Mouse (Mus musculus) liver, adult 10 weeks (tissue): ENCODE data around the gene Mn1. TPM values are rescaled to one million over a fixed set of nuclear protein-coding genes. Genes with fewer than 3 reads are reported as not detected.

Source experiments
- polyA plus RNA-seq: library from polyadenylated mRNA; stranded (reverse); fragments of 350-450 nt; fragmentation: Illumina TruSeq; extraction: RNeasy Lipid Tissue Mini Kit (QIAGEN cat#74804); gene quantifications from one replicate; pipeline ENCODE4 v1.2.3, GENCODE M21; 2014; ENCODE audit warnings: low read depth, low replicate concordance

Mn1 gene
- 0.90 TPM for polyA plus RNA-seq

DNA sequence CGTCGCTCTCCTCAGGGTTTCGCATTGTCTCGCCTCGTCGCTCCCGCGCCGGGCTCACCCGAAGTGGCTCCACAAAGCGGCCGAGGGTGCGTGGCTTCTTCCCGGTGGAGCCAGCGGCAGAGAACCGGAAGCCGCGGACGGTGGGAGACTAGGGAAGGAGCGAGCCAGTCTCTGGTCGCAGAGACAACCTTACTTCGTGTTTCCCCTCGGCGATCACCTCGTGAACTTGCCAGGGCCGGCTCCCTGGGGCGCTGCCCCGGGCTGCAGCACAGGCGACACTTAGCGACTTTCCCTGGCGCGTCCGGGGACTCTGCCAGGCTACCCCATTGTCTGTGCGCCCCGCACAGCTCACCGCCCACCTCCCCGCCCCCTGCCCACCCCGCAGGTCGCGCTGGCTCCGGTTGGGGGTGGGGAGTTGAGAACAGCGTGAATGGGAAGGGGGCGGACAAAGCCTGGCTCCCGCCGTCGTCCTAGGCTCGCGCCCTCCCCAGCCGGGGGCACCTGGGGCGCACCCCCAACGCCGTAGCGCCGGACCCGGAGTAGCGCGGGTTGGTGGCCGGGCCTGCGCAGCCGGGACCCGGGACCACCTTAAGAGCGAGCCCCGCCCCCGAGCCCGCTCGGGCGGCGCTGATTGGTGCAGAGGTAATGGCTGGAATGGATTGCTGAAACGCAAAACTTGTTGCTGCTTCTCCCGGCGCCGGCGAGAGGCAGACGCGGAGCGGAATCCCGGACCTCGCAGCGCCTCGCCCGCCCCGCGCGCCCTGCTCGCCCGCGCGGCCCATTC, at the start of gene Mn1:
TSS of gene Mn1 (plus strand) at position 772 of the 784 bp plus-strand sequence.

Other genes starting within 250 kb of the Mn1 start
- gene Pitpnb, start 86.6 kb upstream of the Mn1 start, polyA plus RNA-seq, result 80.9 TPM